Mouse (Mus musculus) midbrain, postnatal 0 days (tissue): Measurements from ENCODE around the gene Prss33. TPM values are rescaled to one million over a fixed set of nuclear protein-coding genes. Genes with fewer than 3 reads are reported as not detected.

ENCODE experiments used
- ATAC-seq: fragments of 200-750 bp; cut with Nextera tagmentation; 2 replicates; pipeline ENCODE4 v1.8.0; 2017; ENCODE audit warnings: moderate number of reproducible peaks, mild to moderate bottlenecking, moderate TSS enrichment, moderate library complexity; ENCODE audit not compliant: low FRiP score
- DNase-seq: peaks from one replicate; pipeline ENCODE4 v3.0.0-alpha.2; 2015; ENCODE audit warnings: low spot score
- H3K27ac ChIP-seq: fragments of 300-500 bp; sonication (generic); 2 replicates; pipeline ENCODE4 v1.5.1; 2014; ENCODE audit warnings: low read depth, mild to moderate bottlenecking, low read length, mixed read lengths
- H3K27me3 ChIP-seq: fragments of 300-500 bp; sonication (generic); 2 replicates; pipeline ENCODE4 v1.6.1; 2014; ENCODE audit warnings: low read length, control low read depth, mixed read lengths; ENCODE audit not compliant: insufficient read depth
- H3K36me3 ChIP-seq: fragments of 300-500 bp; sonication (generic); 2 replicates; pipeline ENCODE4 v1.6.1; 2014; ENCODE audit warnings: low read length, control low read depth, mixed read lengths; ENCODE audit not compliant: insufficient read depth
- H3K4me1 ChIP-seq: fragments of 300-500 bp; sonication (generic); 2 replicates; pipeline ENCODE4 v1.6.1; 2014; ENCODE audit warnings: mild to moderate bottlenecking, control low read depth, antibody characterized with exemption, low read length, mixed read lengths; ENCODE audit not compliant: insufficient read depth
- H3K4me2 ChIP-seq: fragments of 300-500 bp; sonication (generic); 2 replicates; pipeline ENCODE4 v1.6.1; 2014; ENCODE audit warnings: low read depth, mild to moderate bottlenecking, low read length, mixed read lengths; ENCODE audit not compliant: poor library complexity, severe bottlenecking
- H3K4me3 ChIP-seq: fragments of 300-500 bp; sonication (generic); 2 replicates; pipeline ENCODE4 v1.5.1; 2014; ENCODE audit warnings: low read depth, mild to moderate bottlenecking, low read length, moderate library complexity
- H3K9ac ChIP-seq: fragments of 300-500 bp; sonication (generic); replicated peaks from 2 replicates; pipeline ENCODE4 v1.6.1; 2014; ENCODE audit warnings: mild to moderate bottlenecking, low read length, moderate library complexity, mixed read lengths; ENCODE audit not compliant: poor library complexity, severe bottlenecking
- H3K9me3 ChIP-seq: fragments of 300-500 bp; sonication (generic); 2 replicates; pipeline ENCODE4 v1.6.1; 2016; ENCODE audit warnings: low read length, control low read depth
- CTCF ChIP-seq: IDR thresholded peaks from 2 replicates; pipeline ENCODE4 v1.5.1; 2016; ENCODE audit warnings: antibody characterized with exemption, mild to moderate bottlenecking
- WGBS: fragments of 180-500 bp; shearing (Covaris S2); extraction: QIAGEN DNeasy Blood & Tissue Kit; methylation state at CpG from one replicate; pipeline ENCODE4 v1.1.7; 2014; 5-methylcytosine and 5-hydroxymethylcytosine counted together
- polyA plus RNA-seq: library from polyadenylated mRNA; unstranded; fragments of >200 nt; fragmentation: Nextera tagmentation; extraction: Ambion mirVana; gene quantifications from 2 replicates; pipeline ENCODE4 v1.2.1, GENCODE M21; 2015
- total RNA-seq: library from RNA; depleted of rRNA; stranded (reverse); fragments of >200 nt; gene quantifications from 2 replicates; pipeline ENCODE4 v1.2.3, GENCODE M21; 2014

Prss33 gene
- total and polyA plus RNA-seq, 2 experiments from 2014 or later: not detected

- Histone ChIP-seq H3K36me3 (no peaks in the 10 kb centered on the region), H3K4me2 (no peak within 1 kb of the TSS), H3K27me3 (no peaks in the 10 kb centered on the region), H3K4me3 (no peak within 1 kb of the TSS), H3K4me1 (no peaks in the 10 kb centered on the region), H3K9ac (no peak within 1 kb of the TSS), H3K27ac (no peak within 1 kb of the TSS), H3K9me3 (no peaks in the 10 kb centered on the region)
- TF ChIP-seq CTCF: no peak
- no peak for ATAC-seq
- DNase-seq: no peak
- 84% methylated on average over 15 of the region's 15 CpGs for WGBS
Observed at GRCm38 (mm10) chr17:23867756-23868155, 31.9 kb upstream of the Prss33 start, which contains the start of gene Prss21. Prss21 (plus strand) TSS chr17:23868056.

DNA sequence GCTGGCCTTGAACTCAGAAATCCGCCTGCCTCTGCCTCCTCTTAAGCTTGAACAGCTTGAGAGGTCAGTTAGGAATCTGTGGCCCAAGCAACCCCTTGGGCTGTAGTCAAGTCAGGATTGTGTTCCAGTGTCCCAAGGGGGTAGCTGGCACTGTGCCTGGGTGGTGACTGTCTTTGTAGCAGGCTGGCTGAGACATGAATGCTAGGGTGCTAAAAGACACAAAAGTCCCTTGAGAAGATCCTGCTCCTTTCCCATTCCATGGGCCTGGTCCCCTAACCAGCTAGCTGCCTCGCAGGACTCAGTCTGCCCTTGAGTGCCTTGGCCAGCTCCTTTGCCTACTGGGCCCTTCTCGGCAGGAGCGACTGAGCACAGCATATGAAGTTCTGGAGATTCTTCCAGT, 27.1 kb upstream of the Prss33 start:
- H3K9ac ChIP-seq: no peak overlapping the region
- no peak for TF ChIP-seq CTCF
- WGBS: 93% methylated on average over 4 of the region's 4 CpGs
- no peaks in the 10 kb centered on the region for H3K27me3 ChIP-seq
- ATAC-seq (no peak), DNase-seq (no peak)
- no peaks in the 10 kb centered on the region for H3K36me3 ChIP-seq
- no peak overlapping the region for H3K4me3 ChIP-seq
- H3K9me3 ChIP-seq: no peaks in the 10 kb centered on the region
- no peak overlapping the region for H3K4me2 ChIP-seq
- no peak overlapping the region for H3K27ac ChIP-seq
- H3K4me1 ChIP-seq: no peaks in the 10 kb centered on the region

GRCm38 (mm10) chr17:23857913-23858312, 22.1 kb upstream of the Prss33 start:
- Histone ChIP-seq H3K27me3 (no peaks in the 10 kb centered on the region), H3K4me3 (no peak overlapping the region), H3K4me2 (no peak overlapping the region), H3K27ac (no peak overlapping the region), H3K36me3 (no peaks in the 10 kb centered on the region), H3K9ac (no peak overlapping the region), H3K9me3 (no peaks in the 10 kb centered on the region), H3K4me1 (no peaks in the 10 kb centered on the region)
- DNase-seq: no peak
- TF ChIP-seq CTCF: no peak
- 93% methylated on average over 2 of the region's 2 CpGs for WGBS
- ATAC-seq: no peak

GRCm38 (mm10) chr17:23857193-23857592, 21.3 kb upstream of the Prss33 start:
- ATAC-seq: no peak
- Histone ChIP-seq H3K27me3 (no peaks in the 10 kb centered on the region), H3K9ac (no peak overlapping the region), H3K27ac (no peak overlapping the region), H3K4me2 (no peak overlapping the region), H3K9me3 (no peaks in the 10 kb centered on the region), H3K4me3 (no peak overlapping the region), H3K36me3 (no peaks in the 10 kb centered on the region), H3K4me1 (no peaks in the 10 kb centered on the region)
- DNase-seq: no peak
- no peak for TF ChIP-seq CTCF
- WGBS: 88% methylated on average over 6 of the region's 6 CpGs

GRCm38 (mm10) chr17:23854229-23854765, 18.4 kb upstream of the Prss33 start:
- no peak overlapping the region for H3K9ac ChIP-seq
- no peaks in the 10 kb centered on the region for H3K4me1 ChIP-seq
- ATAC-seq (no peak), DNase-seq (no peak)
- no peak for TF ChIP-seq CTCF
- H3K27me3 ChIP-seq: no peaks in the 10 kb centered on the region
- no peaks in the 10 kb centered on the region for H3K36me3 ChIP-seq
- 90% methylated on average over 10 of the region's 10 CpGs for WGBS
- H3K4me3 ChIP-seq: no peak overlapping the region
- no peaks in the 10 kb centered on the region for H3K9me3 ChIP-seq
- H3K27ac ChIP-seq: no peak overlapping the region
- no peak overlapping the region for H3K4me2 ChIP-seq

DNA sequence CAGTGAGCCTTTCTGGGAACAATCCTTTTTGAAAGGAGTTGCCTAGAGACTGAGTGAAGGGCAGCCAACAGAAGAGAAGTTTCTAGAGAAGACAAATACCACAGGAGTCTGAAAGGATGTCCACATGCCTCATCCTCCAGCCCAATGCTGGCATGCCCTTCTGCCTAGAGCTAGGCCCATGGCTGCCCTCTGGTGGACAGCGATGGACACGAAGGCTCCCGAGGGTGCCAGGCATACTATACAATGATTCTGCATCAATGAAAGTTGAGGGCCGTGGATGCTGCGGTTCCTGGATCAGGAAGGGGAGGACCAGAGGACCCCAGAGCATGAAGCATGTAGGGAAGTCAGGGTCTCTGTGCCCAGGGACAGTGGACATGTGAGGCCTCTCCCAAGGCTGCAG, 17.4 kb upstream of the Prss33 start:
- Histone ChIP-seq H3K27ac (no peak overlapping the region), H3K27me3 (no peaks in the 10 kb centered on the region), H3K4me3 (no peak overlapping the region), H3K9me3 (no peaks in the 10 kb centered on the region), H3K9ac (no peak overlapping the region), H3K36me3 (no peaks in the 10 kb centered on the region), H3K4me1 (no peaks in the 10 kb centered on the region), H3K4me2 (no peak overlapping the region)
- no peak for ATAC-seq
- WGBS: 35% methylated on average over 5 of the region's 5 CpGs
- DNase-seq: peak; percentile 47
- TF ChIP-seq CTCF: peak; percentile 69
